Mouse (Mus musculus) embryonic fibroblast, embryonic 13.5 days (primary cell): ENCODE measurements at regions not wholly inside any gene's neighbourhood (a gene's known extent, or its start where the extent isn't known, plus 50 kb on each side); places are given as distances from the start of the nearest gene placed in this dataset.

Experiments
- H3K27ac ChIP-seq: 2 replicates; pipeline ENCODE4 v1.5.1; 2012; ENCODE audit warnings: low read length, control low read depth, inconsistent platforms; ENCODE audit not compliant: insufficient read depth
- H3K4me1 ChIP-seq: 2 replicates; pipeline ENCODE4 v1.6.1; 2011; ENCODE audit warnings: low read length; ENCODE audit not compliant: control insufficient read depth, insufficient read depth
- H3K4me3 ChIP-seq: 2 replicates; pipeline ENCODE4 v1.5.1; 2011; ENCODE audit warnings: mild to moderate bottlenecking, control low read depth, low read length; ENCODE audit not compliant: insufficient read depth
- CTCF ChIP-seq: IDR thresholded peaks from 2 replicates; pipeline ENCODE4 v1.5.1; 2011; ENCODE audit warnings: mild to moderate bottlenecking, control low read depth, low read length, moderate library complexity, borderline replicate concordance; ENCODE audit not compliant: insufficient read depth
- POLR2A ChIP-seq: IDR thresholded peaks from 2 replicates; pipeline ENCODE4 v1.6.1; 2011; ENCODE audit warnings: low read depth, mild to moderate bottlenecking, control low read depth, low read length, moderate library complexity

- Histone ChIP-seq H3K4me3 (no peak overlapping the region), H3K4me1 (no peaks in the 10 kb centered on the region), H3K27ac (no peak overlapping the region)
- TF ChIP-seq CTCF = no peak
- TF ChIP-seq POLR2A = no peak
Observed at GRCm38 (mm10) chr2:78173784-78174183, 227.6 kb upstream of the Cwc22 start.

DNA sequence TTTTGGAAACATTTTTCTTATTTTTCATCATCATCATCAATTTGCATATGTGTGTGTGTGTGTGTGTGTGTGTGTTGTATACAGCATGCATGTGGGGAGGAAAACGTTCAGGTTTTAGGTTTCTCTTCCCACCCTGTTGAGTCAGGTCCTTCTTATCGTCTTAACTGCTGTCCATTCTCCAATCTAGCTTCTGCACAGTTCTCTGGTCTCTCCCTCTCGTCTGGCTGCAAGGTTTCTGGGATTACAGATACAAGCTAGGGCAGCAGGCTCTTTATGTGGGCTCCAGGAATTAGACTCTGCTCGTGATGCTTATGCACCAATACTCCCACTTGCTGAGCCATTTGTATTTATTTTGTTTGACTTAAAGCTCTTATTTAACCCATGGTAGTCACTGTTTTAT, 226.6 kb upstream of the Cwc22 start:
- TF ChIP-seq POLR2A (no peak), CTCF (no peak)
- Histone ChIP-seq H3K4me3 (no peak overlapping the region), H3K27ac (no peak overlapping the region), H3K4me1 (no peaks in the 10 kb centered on the region)

DNA sequence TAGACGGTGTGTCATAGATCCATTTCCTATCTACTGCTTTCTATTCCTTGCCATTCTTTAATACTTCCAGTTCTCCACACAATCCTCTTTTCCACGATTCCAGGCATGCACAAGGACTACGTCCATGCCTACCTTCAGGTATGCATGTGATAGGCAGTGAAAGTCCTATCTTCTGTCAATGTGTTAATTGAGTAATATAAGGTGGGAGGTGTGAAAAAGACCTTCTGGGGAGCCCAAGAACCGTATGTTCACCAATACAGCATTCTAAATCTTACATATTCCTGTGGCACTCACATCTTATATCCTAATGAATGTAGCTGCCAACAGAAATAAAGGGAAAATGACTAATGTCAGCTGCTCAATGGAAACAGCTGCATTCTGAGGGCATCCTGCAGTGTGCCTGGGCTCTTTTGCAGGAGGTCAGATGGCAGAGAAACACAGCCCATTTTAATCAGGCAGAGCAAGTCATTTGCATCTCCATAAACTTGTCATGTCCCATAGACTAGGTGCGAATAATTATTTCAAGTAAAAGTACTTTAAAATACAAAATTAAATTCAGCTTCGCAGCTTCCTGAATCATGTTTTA, 224.1 kb upstream of the Cwc22 start:
- TF ChIP-seq POLR2A = no peak
- TF ChIP-seq CTCF = no peak
- no peak overlapping the region for H3K4me3 ChIP-seq
- H3K27ac ChIP-seq = no peak overlapping the region
- no peaks in the 10 kb centered on the region for H3K4me1 ChIP-seq

DNA sequence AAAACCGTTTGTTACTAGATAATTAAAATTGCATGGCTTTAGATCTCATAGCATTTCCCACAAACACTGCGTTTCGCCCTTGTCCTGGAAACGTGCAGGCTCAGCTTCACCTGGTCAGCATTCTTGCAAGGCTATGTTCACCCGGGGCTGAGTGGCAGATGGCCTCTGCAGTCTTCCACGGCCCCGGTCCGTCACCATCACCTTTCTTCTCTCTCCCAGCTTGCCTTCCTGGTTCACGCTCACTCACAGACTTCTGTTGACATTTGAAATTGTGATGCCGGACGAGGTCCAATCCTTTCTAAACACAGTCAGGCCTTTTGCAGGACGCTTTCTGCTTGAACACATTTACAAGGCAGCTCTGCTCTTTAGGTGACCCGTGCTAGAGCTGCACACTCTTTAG, 219.3 kb upstream of the Cwc22 start:
- no peak for TF ChIP-seq POLR2A
- TF ChIP-seq CTCF = no peak
- H3K4me1 ChIP-seq = no peaks in the 10 kb centered on the region

DNA sequence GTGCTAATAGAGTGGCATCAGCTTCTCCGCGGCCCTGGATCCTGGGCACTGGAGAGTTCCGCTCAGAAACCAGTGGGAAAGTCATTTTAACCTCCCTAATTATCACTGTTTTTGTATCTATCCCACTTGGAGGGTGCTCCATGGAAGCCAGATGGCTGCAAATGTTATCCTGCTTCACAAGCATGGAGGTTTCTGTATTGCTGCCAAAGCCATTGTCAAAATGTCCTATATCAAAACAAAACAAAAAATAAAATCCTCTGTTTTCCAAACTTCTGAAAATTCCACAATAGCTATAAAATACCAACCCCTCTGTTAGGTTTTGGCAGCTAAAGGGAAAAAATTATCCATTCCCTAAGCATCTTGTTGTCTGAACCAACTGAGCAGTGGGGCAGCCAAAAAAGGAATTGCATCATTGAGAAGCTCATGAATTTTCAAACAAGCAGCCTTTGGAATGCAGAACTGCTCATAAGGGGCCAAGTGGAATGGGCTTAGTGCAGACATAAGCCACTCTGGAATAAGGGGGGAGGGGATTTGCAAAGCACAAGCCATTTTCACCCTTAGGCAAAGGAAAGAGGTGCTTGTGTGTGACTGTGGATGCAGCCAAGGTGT, 213.8 kb upstream of the Cwc22 start:
- H3K27ac ChIP-seq = no peak overlapping the region
- H3K4me3 ChIP-seq = no peak overlapping the region
- no peak for TF ChIP-seq POLR2A
- no peak for TF ChIP-seq CTCF
- H3K4me1 ChIP-seq = no peaks in the 10 kb centered on the region

More for the DNA sequence above, 219.3 kb upstream of the Cwc22 start:
- no peak overlapping the region for H3K4me3 ChIP-seq
- H3K27ac ChIP-seq = no peak overlapping the region

- Histone ChIP-seq H3K27ac (no peak overlapping the region), H3K4me3 (no peak overlapping the region), H3K4me1 (no peaks in the 10 kb centered on the region)
- TF ChIP-seq POLR2A (no peak), CTCF (no peak)
Observed at GRCm38 (mm10) chr2:78110335-78110734, 164.2 kb upstream of the Cwc22 start.

GRCm38 (mm10) chr2:78095536-78095935, 149.4 kb upstream of the Cwc22 start:
- TF ChIP-seq POLR2A (no peak), CTCF (no peak)
- Histone ChIP-seq H3K4me3 (no peak overlapping the region), H3K4me1 (no peaks in the 10 kb centered on the region), H3K27ac (no peak overlapping the region)

DNA sequence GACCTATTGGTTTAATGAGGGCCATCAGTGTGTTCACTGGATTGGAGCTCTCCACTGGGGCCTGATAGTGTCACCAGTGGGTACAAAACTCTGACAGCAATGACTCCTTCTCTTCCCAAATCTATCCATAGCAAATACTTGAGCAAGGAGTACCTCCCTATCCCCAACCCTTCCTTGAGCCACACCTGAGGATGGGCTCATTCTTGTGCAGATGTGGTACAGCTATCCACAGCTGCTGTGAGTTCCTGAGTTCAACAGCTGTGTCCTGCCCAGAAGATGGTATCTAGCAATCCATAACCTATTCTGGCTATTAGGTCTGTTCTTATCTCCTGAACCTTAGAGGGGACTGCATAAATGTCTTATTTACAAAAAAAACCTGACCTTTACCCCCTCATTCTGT, 148.7 kb upstream of the Cwc22 start:
- H3K27ac ChIP-seq = no peak overlapping the region
- no peak overlapping the region for H3K4me3 ChIP-seq
- TF ChIP-seq POLR2A (no peak), CTCF (no peak)
- H3K4me1 ChIP-seq = no peaks in the 10 kb centered on the region

DNA sequence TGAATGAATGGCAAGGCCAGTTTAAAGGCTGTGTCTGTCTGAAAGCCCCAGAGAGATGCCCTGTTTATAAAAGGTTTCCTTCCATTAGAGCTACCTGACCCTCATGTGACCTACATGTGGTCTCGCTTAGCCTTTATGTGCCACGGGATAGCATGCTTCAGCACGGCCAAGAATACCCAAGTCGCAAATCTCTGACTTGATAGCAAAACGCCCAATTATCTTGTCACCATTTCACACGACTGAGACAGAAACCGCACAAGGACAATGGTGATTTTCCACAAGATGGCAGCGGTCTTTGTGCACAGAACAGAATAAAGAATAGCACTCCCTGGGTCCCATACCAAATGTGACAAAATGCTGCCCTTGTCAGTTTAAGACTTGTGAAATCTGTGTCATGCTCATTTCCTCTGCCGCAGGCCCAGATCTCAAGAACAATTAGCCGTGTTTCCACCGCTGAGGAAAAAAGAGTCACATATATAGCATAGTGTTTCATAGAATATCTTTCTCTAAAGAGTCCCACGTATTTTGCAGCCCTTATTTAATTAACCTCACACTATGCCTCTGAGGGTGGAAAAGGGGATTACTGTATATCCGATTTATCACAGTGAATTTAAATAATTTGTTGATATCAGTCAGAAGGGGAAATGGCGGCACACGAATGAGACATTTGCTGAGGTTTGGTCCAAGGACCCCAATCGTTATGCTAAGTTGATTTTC, 118.3 kb upstream of the Cwc22 start:
- no peak overlapping the region for H3K4me3 ChIP-seq
- H3K27ac ChIP-seq = no peak overlapping the region
- H3K4me1 ChIP-seq = no peaks in the 10 kb centered on the region
- no peak for TF ChIP-seq POLR2A
- TF ChIP-seq CTCF = no peak

- H3K4me3 ChIP-seq = no peak overlapping the region
- no peak overlapping the region for H3K27ac ChIP-seq
- no peak for TF ChIP-seq POLR2A
- TF ChIP-seq CTCF = no peak
- no peaks in the 10 kb centered on the region for H3K4me1 ChIP-seq
Observed at GRCm38 (mm10) chr2:78059801-78060416, 113.7 kb upstream of the Cwc22 start.
